Mouse (Mus musculus): ENCODE results near the gene Klk5. TPM values are rescaled to one million over a fixed set of nuclear protein-coding genes. Genes with fewer than 3 reads are reported as not detected.

Klk5 gene
- polyA plus RNA-seq, 1 experiment from 2014 or later: not detected

- Histone ChIP-seq H3K9me3 (ENCODE audit: control insufficient read depth, low read length) (no peaks in the 10 kb centered on the region), H3K9ac (replicated peaks; ENCODE audit: low read depth, low read length) (no peak overlapping the region), H3K27ac (ENCODE audit: low read length) (no peak overlapping the region), H3K27me3 (replicated peaks; ENCODE audit: control insufficient read depth, insufficient read depth, low read length) (no peaks in the 10 kb centered on the region), H3K4me2 (ENCODE audit: low read length) (no peak overlapping the region), H3K4me1 (replicated peaks; ENCODE audit: control insufficient read depth, insufficient read depth, low read length) (no peaks in the 10 kb centered on the region), H3K4me3 (replicated peaks; ENCODE audit: low read length) (no peak overlapping the region), H3K36me3 (ENCODE audit: control insufficient read depth, insufficient read depth) (no peaks in the 10 kb centered on the region)
- WGBS: 60% methylated on average over 5 of the region's 5 CpGs
- no peak for ATAC-seq
These were observed 49.6 kb downstream of the Klk5 start for GRCm38 (mm10) chr7:43891365-43891764.

- ATAC-seq: no peak
These were observed 50.0 kb downstream of the Klk5 start for GRCm38 (mm10) chr7:43891788-43892187.

GRCm38 (mm10) chr7:43894836-43895235 lies 53.1 kb downstream of the Klk5 start:
- Histone ChIP-seq H3K27ac (ENCODE audit: low read length) (no peak overlapping the region), H3K9me3 (ENCODE audit: control insufficient read depth, low read length) (no peaks in the 10 kb centered on the region), H3K9ac (replicated peaks; ENCODE audit: low read depth, low read length) (no peak overlapping the region), H3K36me3 (ENCODE audit: control insufficient read depth, insufficient read depth) (no peaks in the 10 kb centered on the region), H3K27me3 (replicated peaks; ENCODE audit: control insufficient read depth, insufficient read depth, low read length) (no peaks in the 10 kb centered on the region), H3K4me3 (replicated peaks; ENCODE audit: low read length) (no peak overlapping the region), H3K4me2 (ENCODE audit: low read length) (no peak overlapping the region), H3K4me1 (replicated peaks; ENCODE audit: control insufficient read depth, insufficient read depth, low read length) (no peaks in the 10 kb centered on the region)
- peak; percentile 96 for ATAC-seq
- WGBS: 9% methylated on average over 1 of the region's 1 CpGs

More at GRCm38 (mm10) chr7:43891788-43892187, 50.0 kb downstream of the Klk5 start:
- H3K9ac ChIP-seq (replicated peaks; ENCODE audit: low read depth, low read length): no peak overlapping the region
- WGBS: 70% methylated on average over 3 of the region's 3 CpGs
- no peak overlapping the region for H3K27ac ChIP-seq (ENCODE audit: low read length)
- H3K27me3 ChIP-seq (replicated peaks; ENCODE audit: control insufficient read depth, insufficient read depth, low read length): no peaks in the 10 kb centered on the region
- H3K9me3 ChIP-seq (ENCODE audit: control insufficient read depth, low read length): no peaks in the 10 kb centered on the region
- H3K4me3 ChIP-seq (replicated peaks; ENCODE audit: low read length): no peak overlapping the region
- H3K4me1 ChIP-seq (replicated peaks; ENCODE audit: control insufficient read depth, insufficient read depth, low read length): no peaks in the 10 kb centered on the region
- H3K36me3 ChIP-seq (ENCODE audit: control insufficient read depth, insufficient read depth): no peaks in the 10 kb centered on the region
- H3K4me2 ChIP-seq (ENCODE audit: low read length): no peak overlapping the region

Other genes starting within 250 kb of the Klk5 start
- gene Zfp819, start 234.8 kb upstream of the Klk5 start, polyA plus RNA-seq (2015; fragmentation: Nextera tagmentation; extraction: Ambion mirVana): 0.23 and 0.26 TPM in 2 replicates
- not detected in 2 replicates for gene Ceacam18, start 207.3 kb upstream of the Klk5 start, polyA plus RNA-seq (2015; fragmentation: Nextera tagmentation; extraction: Ambion mirVana)
- 0.12 and 0.29 TPM in 2 replicates for gene Siglece, start 181.8 kb upstream of the Klk5 start, polyA plus RNA-seq (2015; fragmentation: Nextera tagmentation; extraction: Ambion mirVana)
- gene Ctu1, start 170.0 kb upstream of the Klk5 start, polyA plus RNA-seq (2015; fragmentation: Nextera tagmentation; extraction: Ambion mirVana): 29.3 and 31.9 TPM in 2 replicates
- not detected in 2 replicates for gene Klk14, start 151.6 kb upstream of the Klk5 start, polyA plus RNA-seq (2015; fragmentation: Nextera tagmentation; extraction: Ambion mirVana)
- gene Klk13, start 129.4 kb upstream of the Klk5 start, polyA plus RNA-seq (2015; fragmentation: Nextera tagmentation; extraction: Ambion mirVana): not detected in 2 replicates
- gene Klk12, start 73.1 kb upstream of the Klk5 start, polyA plus RNA-seq (2015; fragmentation: Nextera tagmentation; extraction: Ambion mirVana): not detected in 2 replicates
- not detected in 2 replicates for gene Klk11, start 67.4 kb upstream of the Klk5 start, polyA plus RNA-seq (2015; fragmentation: Nextera tagmentation; extraction: Ambion mirVana)
- 0.35 TPM in 2 replicates for gene Klk10, start 60.9 kb upstream of the Klk5 start, polyA plus RNA-seq (2015; fragmentation: Nextera tagmentation; extraction: Ambion mirVana)
- 0.23 TPM in 1 of 2 replicates, not detected in the other for gene Klk9, start 50.1 kb upstream of the Klk5 start, polyA plus RNA-seq (2015; fragmentation: Nextera tagmentation; extraction: Ambion mirVana)
- 5.8 and 6.8 TPM in 2 replicates for gene Klk8, start 44.4 kb upstream of the Klk5 start, polyA plus RNA-seq (2015; fragmentation: Nextera tagmentation; extraction: Ambion mirVana)
- gene Klk7, start 30.7 kb upstream of the Klk5 start, polyA plus RNA-seq (2015; fragmentation: Nextera tagmentation; extraction: Ambion mirVana): not detected in 2 replicates
- gene Klk6, start 17.5 kb upstream of the Klk5 start, polyA plus RNA-seq (2015; fragmentation: Nextera tagmentation; extraction: Ambion mirVana): not detected in 2 replicates
- gene Klk4, start 39.2 kb downstream of the Klk5 start, polyA plus RNA-seq (2015; fragmentation: Nextera tagmentation; extraction: Ambion mirVana): 0.33 and 0.46 TPM in 2 replicates
- not detected in 2 replicates for gene Klk15, start 91.8 kb downstream of the Klk5 start, polyA plus RNA-seq (2015; fragmentation: Nextera tagmentation; extraction: Ambion mirVana)
- gene Klk1b8, start 108.7 kb downstream of the Klk5 start, polyA plus RNA-seq (2015; fragmentation: Nextera tagmentation; extraction: Ambion mirVana): not detected in 2 replicates
- gene Klk1b1, start 124.8 kb downstream of the Klk5 start, polyA plus RNA-seq (2015; fragmentation: Nextera tagmentation; extraction: Ambion mirVana): not detected in 2 replicates
- gene Klk1b9, start 134.1 kb downstream of the Klk5 start, polyA plus RNA-seq (2015; fragmentation: Nextera tagmentation; extraction: Ambion mirVana): not detected in 2 replicates
- not detected in 2 replicates for gene Klk1b11, start 153.9 kb downstream of the Klk5 start, polyA plus RNA-seq (2015; fragmentation: Nextera tagmentation; extraction: Ambion mirVana)
- gene Klk1b26, start 170.2 kb downstream of the Klk5 start, polyA plus RNA-seq (2015; fragmentation: Nextera tagmentation; extraction: Ambion mirVana): not detected in 2 replicates
- gene Klk1b27, start 210.3 kb downstream of the Klk5 start, polyA plus RNA-seq (2015; fragmentation: Nextera tagmentation; extraction: Ambion mirVana): not detected in 2 replicates

Data from forebrain, embryonic 16.5 days (tissue).